Mouse (Mus musculus) midbrain, postnatal 0 days (tissue): ENCODE measurements around the gene Il12a. TPM values are rescaled to one million over a fixed set of nuclear protein-coding genes. Genes with fewer than 3 reads are reported as not detected.
"Not testable (repeated sequence)": the region's sequence is repeated elsewhere in the genome, so short reads cannot be mapped to it uniquely, and the experiment has no call there.

ENCODE experiments used
- ATAC-seq: fragments of 200-750 bp; cut with Nextera tagmentation; 2 replicates; pipeline ENCODE4 v1.8.0; 2017; ENCODE audit warnings: moderate number of reproducible peaks, mild to moderate bottlenecking, moderate TSS enrichment, moderate library complexity; ENCODE audit not compliant: low FRiP score
- DNase-seq: peaks from one replicate; pipeline ENCODE4 v3.0.0-alpha.2; 2015; ENCODE audit warnings: low spot score
- H3K27ac ChIP-seq: fragments of 300-500 bp; sonication (generic); 2 replicates; pipeline ENCODE4 v1.5.1; 2014; ENCODE audit warnings: low read depth, mild to moderate bottlenecking, low read length, mixed read lengths
- H3K27me3 ChIP-seq: fragments of 300-500 bp; sonication (generic); 2 replicates; pipeline ENCODE4 v1.6.1; 2014; ENCODE audit warnings: low read length, control low read depth, mixed read lengths; ENCODE audit not compliant: insufficient read depth
- H3K36me3 ChIP-seq: fragments of 300-500 bp; sonication (generic); 2 replicates; pipeline ENCODE4 v1.6.1; 2014; ENCODE audit warnings: low read length, control low read depth, mixed read lengths; ENCODE audit not compliant: insufficient read depth
- H3K4me1 ChIP-seq: fragments of 300-500 bp; sonication (generic); 2 replicates; pipeline ENCODE4 v1.6.1; 2014; ENCODE audit warnings: mild to moderate bottlenecking, control low read depth, antibody characterized with exemption, low read length, mixed read lengths; ENCODE audit not compliant: insufficient read depth
- H3K4me2 ChIP-seq: fragments of 300-500 bp; sonication (generic); 2 replicates; pipeline ENCODE4 v1.6.1; 2014; ENCODE audit warnings: low read depth, mild to moderate bottlenecking, low read length, mixed read lengths; ENCODE audit not compliant: poor library complexity, severe bottlenecking
- H3K4me3 ChIP-seq: fragments of 300-500 bp; sonication (generic); 2 replicates; pipeline ENCODE4 v1.5.1; 2014; ENCODE audit warnings: low read depth, mild to moderate bottlenecking, low read length, moderate library complexity
- H3K9ac ChIP-seq: fragments of 300-500 bp; sonication (generic); replicated peaks from 2 replicates; pipeline ENCODE4 v1.6.1; 2014; ENCODE audit warnings: mild to moderate bottlenecking, low read length, moderate library complexity, mixed read lengths; ENCODE audit not compliant: poor library complexity, severe bottlenecking
- H3K9me3 ChIP-seq: fragments of 300-500 bp; sonication (generic); 2 replicates; pipeline ENCODE4 v1.6.1; 2016; ENCODE audit warnings: low read length, control low read depth
- CTCF ChIP-seq: IDR thresholded peaks from 2 replicates; pipeline ENCODE4 v1.5.1; 2016; ENCODE audit warnings: antibody characterized with exemption, mild to moderate bottlenecking
- WGBS: fragments of 180-500 bp; shearing (Covaris S2); extraction: QIAGEN DNeasy Blood & Tissue Kit; methylation state at CpG from one replicate; pipeline ENCODE4 v1.1.7; 2014; 5-methylcytosine and 5-hydroxymethylcytosine counted together
- polyA plus RNA-seq: library from polyadenylated mRNA; unstranded; fragments of >200 nt; fragmentation: Nextera tagmentation; extraction: Ambion mirVana; gene quantifications from 2 replicates; pipeline ENCODE4 v1.2.1, GENCODE M21; 2015
- total RNA-seq: library from RNA; depleted of rRNA; stranded (reverse); fragments of >200 nt; gene quantifications from 2 replicates; pipeline ENCODE4 v1.2.3, GENCODE M21; 2014; rRNA removed

Il12a gene
- total and polyA plus RNA-seq, 2 experiments from 2014 or later, result not detected

GRCm38 (mm10) chr3:68741955-68742354 lies 51.5 kb downstream of the Il12a start:
- Histone ChIP-seq H3K27ac (no peak overlapping the region), H3K9ac (no peak overlapping the region), H3K9me3 (no peaks in the 10 kb centered on the region), H3K4me3 (no peak overlapping the region), H3K36me3 (no peaks in the 10 kb centered on the region), H3K27me3 (no peaks in the 10 kb centered on the region), H3K4me1 (no peaks in the 10 kb centered on the region), H3K4me2 (no peak overlapping the region)
- no peak for ATAC-seq
- no peak for TF ChIP-seq CTCF
- no peak for DNase-seq
- 80% methylated on average over 7 of the region's 7 CpGs for WGBS

GRCm38 (mm10) chr3:68742718-68743471 lies 52.5 kb downstream of the Il12a start:
- 81% methylated on average over 9 of the region's 9 CpGs for WGBS
- DNase-seq (no peak), ATAC-seq (no peak)
- H3K4me3 ChIP-seq, result no peak overlapping the region
- no peaks in the 10 kb centered on the region for H3K9me3 ChIP-seq
- no peak for TF ChIP-seq CTCF
- H3K4me1 ChIP-seq, result no peaks in the 10 kb centered on the region
- H3K27ac ChIP-seq, result no peak overlapping the region
- H3K36me3 ChIP-seq, result no peaks in the 10 kb centered on the region
- no peak overlapping the region for H3K9ac ChIP-seq
- H3K27me3 ChIP-seq, result no peaks in the 10 kb centered on the region
- H3K4me2 ChIP-seq, result no peak overlapping the region

GRCm38 (mm10) chr3:68743472-68743732 lies 53.0 kb downstream of the Il12a start:
- H3K4me3 ChIP-seq, result no peak overlapping the region
- no peaks in the 10 kb centered on the region for H3K4me1 ChIP-seq
- no peak overlapping the region for H3K9ac ChIP-seq
- DNase-seq, result no peak
- TF ChIP-seq CTCF, result no peak
- ATAC-seq, result no peak
- H3K27me3 ChIP-seq, result no peaks in the 10 kb centered on the region
- no peaks in the 10 kb centered on the region for H3K36me3 ChIP-seq
- H3K9me3 ChIP-seq, result no peaks in the 10 kb centered on the region
- no peak overlapping the region for H3K27ac ChIP-seq
- no peak overlapping the region for H3K4me2 ChIP-seq
- 41% methylated on average over 3 of the region's 3 CpGs for WGBS

GRCm38 (mm10) chr3:68744162-68744561 lies 53.7 kb downstream of the Il12a start:
- H3K9me3 ChIP-seq, result no peaks in the 10 kb centered on the region
- DNase-seq (peak; percentile 73), ATAC-seq (0 out of 2 replicates have a peak, but pooled peaks have one; percentile 27)
- H3K27me3 ChIP-seq, result no peaks in the 10 kb centered on the region
- no peak overlapping the region for H3K4me3 ChIP-seq
- no peak overlapping the region for H3K9ac ChIP-seq
- H3K4me2 ChIP-seq, result no peak overlapping the region
- no peaks in the 10 kb centered on the region for H3K36me3 ChIP-seq
- TF ChIP-seq CTCF, result peak; percentile 77
- 81% methylated on average over 1 of the region's 1 CpGs for WGBS
- H3K4me1 ChIP-seq, result no peaks in the 10 kb centered on the region
- no peak overlapping the region for H3K27ac ChIP-seq

GRCm38 (mm10) chr3:68745033-68745432 lies 54.6 kb downstream of the Il12a start:
- Histone ChIP-seq H3K9me3 (no peaks in the 10 kb centered on the region), H3K27ac (no peak overlapping the region), H3K27me3 (no peaks in the 10 kb centered on the region), H3K4me2 (no peak overlapping the region), H3K4me3 (no peak overlapping the region), H3K4me1 (no peaks in the 10 kb centered on the region), H3K9ac (no peak overlapping the region), H3K36me3 (no peaks in the 10 kb centered on the region)
- TF ChIP-seq CTCF, result no peak
- ATAC-seq, result no peak
- DNase-seq, result no peak
- WGBS, result 89% methylated on average over 5 of the region's 5 CpGs

- ATAC-seq, DNase-seq: not testable (repeated sequence)
- 95% methylated on average over 4 of the region's 4 CpGs for WGBS
Measured at GRCm38 (mm10) chr3:68746282-68746681, 55.8 kb downstream of the Il12a start.

More at GRCm38 (mm10) chr3:68746282-68746681, 55.8 kb downstream of the Il12a start:
- not testable (repeated sequence) for H3K4me1 ChIP-seq, H3K27ac ChIP-seq, H3K27me3 ChIP-seq, H3K9ac ChIP-seq, H3K4me2 ChIP-seq, H3K36me3 ChIP-seq, H3K4me3 ChIP-seq, H3K9me3 ChIP-seq

Other genes with a start within 250 kb of the Il12a start
- 19.7 and 24.3 TPM in 2 replicates for gene 1110032F04Rik, start 178.9 kb downstream of the Il12a start, total RNA-seq
- 3.1 and 3.4 TPM in 2 replicates for gene 1110032F04Rik, start 178.9 kb downstream of the Il12a start, polyA plus RNA-seq